Mouse (Mus musculus) thymus, postnatal 0 days (tissue): ENCODE results near the gene Oxct1. TPM values are rescaled to one million over a fixed set of nuclear protein-coding genes. Genes with fewer than 3 reads are reported as not detected.

Source experiments
- DNase-seq: peaks from one replicate; pipeline ENCODE4 v3.0.0-alpha.2; 2015; ENCODE audit warnings: low spot score
- polyA plus RNA-seq: library from polyadenylated mRNA; unstranded; fragments of >200 nt; fragmentation: Nextera tagmentation; extraction: Ambion mirVana; gene quantifications from 2 replicates; pipeline ENCODE4 v1.2.1, GENCODE M21; 2015

Oxct1 gene
- 75.1 and 75.4 TPM in 2 replicates for polyA plus RNA-seq

DNA sequence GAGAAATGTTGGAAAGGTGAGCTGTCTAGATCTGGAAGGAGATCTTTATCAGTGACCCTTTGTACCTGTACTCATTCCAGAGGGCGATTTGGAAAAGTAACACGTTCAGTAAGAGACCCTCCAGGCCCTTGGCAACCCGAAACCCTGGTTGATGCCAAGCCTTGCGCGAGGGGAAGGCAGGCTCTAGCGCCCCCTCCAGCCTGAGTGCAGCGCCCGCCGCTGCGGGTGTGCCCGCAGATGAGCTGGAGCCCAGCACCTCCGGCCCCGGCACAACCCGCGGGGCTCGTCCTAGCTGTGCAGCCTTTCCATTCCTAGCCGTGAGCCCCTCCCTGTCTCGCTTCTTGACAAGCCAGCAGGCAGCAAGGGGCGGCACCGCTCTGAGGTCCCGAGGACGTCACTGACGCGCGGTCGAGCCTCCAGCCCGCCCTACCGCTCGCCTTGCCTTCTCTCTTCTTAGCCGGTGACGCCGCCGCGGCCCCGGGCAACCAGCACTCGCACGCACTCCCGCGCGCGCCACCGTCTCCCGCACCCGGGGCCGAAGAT is at the start of gene Oxct1:
TSS of gene Oxct1 (plus strand) at position 153 of the 543 bp plus-strand sequence.
- peak; percentile 82 for DNase-seq

DNA sequence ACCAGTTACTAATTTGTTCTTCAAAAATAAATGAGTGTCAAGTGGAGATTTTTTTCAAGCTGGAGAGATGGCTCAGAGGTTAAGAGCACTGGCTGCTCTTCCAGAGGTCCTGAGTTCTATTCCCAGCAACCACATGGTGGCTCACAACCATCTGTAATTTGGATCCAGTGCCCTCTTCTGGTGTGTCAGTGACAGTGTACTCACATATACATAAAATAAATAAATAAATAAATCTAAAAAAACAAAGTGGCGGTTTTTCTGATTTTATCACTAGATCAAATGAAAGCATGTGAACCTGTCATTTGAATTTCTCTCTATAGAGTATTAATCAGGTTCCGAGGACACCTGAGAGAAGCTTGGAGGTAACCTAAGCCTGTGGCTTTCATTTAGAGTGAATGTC is 47.9 kb upstream of the Oxct1 start:
- DNase-seq, result no peak

DNA sequence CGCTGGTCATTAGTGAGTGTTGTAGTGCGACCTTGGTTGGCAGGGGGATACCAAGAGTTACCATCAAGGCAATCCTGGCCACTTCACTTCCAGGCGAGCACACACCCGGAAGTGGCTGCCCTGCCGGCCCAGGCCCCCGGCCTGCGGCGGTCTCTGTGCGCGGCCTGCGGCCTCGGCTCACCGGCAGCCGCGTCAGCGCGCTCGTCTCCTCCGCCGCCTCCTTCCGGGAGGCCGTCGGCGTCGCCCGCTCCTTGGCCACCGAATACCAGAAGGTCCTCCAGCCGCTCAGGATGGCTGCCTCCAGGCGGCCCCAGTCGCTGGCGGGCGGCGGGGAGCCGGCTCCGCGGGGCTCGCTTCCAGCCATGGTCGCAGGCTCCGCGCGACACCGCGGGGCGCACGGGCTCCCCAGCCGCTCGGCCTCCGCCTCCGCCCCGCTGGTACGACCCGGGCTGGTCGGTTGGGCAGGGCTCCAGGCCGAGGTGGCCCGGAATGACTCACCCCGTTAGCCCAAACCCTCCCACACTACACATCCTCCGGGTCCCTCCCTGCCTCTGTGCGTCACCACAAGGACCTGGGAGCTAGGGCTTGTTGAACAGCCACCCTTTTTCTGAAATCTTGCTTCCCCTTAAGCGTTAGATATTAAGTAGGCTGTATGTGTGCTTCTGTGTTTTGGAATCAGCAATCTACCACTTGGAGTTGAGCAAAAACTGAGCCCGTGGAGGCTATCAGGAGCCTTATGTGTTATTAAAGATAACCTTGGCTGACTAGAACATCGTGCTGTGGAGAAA is 46.9 kb upstream of the Oxct1 start, which contains the start of gene Fbxo4:
TSS of gene Fbxo4 (minus strand) at position 513 of the 788 bp plus-strand sequence.
- DNase-seq, result peak; percentile 47

DNA sequence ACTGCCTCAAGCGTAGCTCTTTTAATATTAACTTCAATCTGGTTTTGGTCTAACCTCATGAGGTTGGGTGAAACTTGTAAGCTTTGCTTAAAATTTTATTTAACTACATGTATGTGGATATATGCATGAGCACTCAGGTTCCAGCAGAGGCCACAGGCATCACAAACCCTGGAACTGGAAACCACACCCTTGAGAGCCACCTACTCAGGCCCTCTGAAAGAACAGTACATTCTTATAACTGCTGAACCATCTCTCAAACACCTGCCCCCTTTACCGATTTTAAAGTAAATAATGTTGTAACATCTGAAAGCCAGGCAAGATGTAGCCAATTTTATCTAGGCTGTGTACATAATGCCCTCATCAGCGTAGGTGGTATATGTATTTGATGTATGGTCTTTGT is 46.3 kb upstream of the Oxct1 start:
- peak; percentile 5 for DNase-seq

DNA sequence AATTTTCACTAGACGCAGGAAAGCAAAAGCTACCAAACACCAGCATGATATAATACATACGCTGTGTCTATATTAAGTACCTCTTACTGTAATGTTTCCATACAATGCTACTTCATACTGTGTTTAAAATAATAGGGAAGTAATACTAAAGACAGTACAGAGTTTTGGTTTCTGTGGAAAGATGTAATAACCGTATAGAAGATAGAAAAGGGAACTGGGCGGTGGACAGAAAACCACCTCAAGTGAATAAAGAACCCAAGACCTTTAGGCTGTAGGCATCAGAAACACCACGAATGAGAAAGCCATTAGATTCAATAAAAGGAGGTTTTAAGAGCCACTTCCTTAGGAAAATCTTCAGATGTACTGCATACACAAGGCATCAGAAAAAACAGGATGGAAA is 43.5 kb upstream of the Oxct1 start:
- DNase-seq, result no peak

DNA sequence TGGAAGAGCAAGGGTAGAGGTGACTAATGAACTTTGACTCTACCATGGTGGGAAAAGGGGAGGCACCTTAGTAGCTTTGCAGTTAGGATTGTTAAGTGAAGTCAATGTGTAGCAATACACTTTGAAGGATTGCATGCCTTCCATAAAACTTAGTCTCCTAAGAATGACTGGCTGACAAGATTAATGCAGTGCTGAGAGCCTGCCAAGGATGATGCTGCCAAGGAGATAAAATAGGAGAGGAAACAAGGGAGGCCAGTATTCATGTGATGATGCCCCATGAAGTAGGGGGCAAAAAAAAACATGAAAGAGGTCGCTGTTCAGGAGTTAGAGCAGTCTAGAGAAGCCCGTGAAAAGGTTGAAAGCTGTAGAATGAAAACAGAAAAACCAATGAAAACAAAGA is 41.3 kb upstream of the Oxct1 start:
- DNase-seq, result no peak

DNA sequence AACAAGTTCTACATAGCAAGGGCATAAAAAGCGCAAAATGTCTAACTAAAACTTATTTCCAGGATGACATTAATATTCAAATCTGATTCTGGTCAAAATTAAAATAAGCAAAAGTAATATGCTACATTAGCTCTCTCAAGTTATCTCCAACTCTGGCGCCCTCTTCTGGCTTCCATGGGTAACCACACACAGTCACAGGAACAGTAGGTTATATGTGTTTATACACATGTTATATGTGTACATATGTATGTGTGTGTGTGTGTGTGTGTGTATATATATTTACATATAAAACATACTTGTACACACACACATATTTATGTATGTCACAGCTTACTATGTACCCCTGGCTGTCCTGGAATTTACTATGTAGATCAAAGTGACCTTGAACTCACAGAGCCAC is 38.2 kb upstream of the Oxct1 start:
- peak; percentile 28 for DNase-seq

DNA sequence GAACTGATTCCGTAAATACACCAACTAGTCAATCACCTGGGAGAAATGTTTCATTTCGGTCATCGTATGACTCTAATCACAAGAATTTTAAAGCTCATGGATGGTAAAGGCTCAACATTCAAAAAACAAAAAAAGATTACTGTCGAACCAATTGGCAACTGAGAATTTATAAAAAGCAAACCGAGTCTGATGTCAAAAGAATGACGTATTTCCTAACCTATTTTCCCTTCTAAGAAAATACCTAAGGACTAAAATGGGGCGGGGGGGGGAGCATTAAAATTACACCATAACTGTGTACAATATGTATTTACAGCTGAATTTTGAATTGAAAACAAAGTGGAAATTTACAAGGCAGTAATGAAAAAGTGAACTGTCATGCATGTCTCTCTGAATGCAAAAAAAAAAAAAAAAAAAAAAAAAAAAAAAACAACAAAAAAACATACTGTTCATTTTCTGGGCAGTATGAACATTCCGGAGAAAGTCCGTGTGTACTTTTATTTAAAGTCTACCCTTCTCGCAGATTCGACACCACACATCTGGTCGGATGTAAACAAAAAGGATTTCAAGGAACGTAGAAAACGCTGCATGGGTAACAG is 31.2 kb upstream of the Oxct1 start:
- DNase-seq, result no peak

DNA sequence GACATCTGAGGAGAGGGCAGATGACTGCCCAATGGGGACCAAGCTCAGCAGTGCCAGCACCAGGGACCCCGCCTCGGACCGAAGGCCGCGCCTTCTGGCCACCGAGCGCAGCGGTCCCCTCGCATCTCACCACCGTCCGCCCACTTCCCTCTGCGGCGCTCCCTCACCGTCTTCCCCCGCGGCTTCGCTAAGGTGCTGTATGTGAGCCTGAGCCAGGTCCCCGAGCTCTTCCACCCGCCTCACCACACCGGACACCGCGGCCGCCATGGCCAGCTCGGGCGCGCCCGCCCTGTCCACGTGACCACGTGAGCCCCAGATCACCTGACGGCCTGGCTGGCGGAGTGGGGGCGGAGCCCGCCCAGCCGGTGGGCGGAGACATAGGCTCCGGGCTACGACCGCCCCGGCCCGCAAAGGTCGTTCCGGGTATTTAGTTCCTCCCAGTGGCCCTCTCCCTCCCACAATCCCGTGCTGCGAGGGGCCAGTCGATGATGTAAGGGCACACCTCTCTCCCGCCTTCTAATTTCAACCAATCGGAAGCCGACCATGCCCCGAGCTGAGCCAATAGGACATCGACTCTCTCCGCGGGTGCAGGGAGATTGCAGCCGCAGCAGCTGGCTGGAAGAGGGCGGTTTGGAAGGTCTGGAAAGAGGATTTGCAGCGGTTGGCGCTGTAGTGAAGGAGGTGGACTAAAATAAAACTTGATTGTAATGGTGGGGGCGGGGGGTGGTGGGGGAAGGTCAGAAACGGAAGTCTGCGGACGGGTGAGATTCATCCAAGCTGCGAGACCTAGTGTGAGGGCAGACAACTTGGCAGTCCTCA is 30.5 kb upstream of the Oxct1 start, which contains the start of gene AW549877:
TSS of gene AW549877 (minus strand) at position 297 of the 819 bp plus-strand sequence.
- DNase-seq, result peak; percentile 98

DNA sequence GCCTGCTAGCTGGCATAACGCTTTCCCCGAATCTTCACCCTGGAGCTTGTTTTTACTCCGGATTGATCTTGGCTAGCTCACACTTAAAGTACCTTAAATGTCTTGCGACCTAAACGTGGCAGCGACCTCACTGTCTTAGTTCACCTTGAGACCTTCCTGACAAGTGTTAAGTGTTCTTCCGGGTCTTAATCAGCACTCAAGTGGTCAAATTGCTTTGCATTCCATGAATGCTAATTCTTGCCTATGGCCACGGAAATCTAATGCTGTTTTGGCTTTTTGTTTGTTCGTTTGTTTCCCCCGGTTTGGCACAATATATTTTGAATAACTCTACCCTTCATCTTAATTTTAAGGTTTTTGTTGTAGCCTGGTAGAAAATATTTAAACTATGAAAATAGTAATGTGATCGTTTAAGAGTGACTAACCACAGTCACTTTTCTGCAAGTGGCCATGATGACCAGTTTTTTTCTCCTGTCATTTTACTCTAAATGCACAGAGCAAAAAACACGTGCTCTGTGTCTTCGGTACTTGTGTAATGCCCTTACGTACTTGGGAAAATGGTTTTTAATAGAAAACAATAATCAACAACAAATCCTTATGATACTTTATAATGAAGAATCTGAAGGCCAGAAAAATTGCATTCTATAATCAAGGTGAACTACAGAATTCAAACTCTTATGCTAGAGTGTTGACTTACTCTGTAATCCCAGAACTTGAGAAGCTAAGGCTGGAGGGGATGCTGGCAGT is 29.7 kb upstream of the Oxct1 start:
- no peak for DNase-seq

DNA sequence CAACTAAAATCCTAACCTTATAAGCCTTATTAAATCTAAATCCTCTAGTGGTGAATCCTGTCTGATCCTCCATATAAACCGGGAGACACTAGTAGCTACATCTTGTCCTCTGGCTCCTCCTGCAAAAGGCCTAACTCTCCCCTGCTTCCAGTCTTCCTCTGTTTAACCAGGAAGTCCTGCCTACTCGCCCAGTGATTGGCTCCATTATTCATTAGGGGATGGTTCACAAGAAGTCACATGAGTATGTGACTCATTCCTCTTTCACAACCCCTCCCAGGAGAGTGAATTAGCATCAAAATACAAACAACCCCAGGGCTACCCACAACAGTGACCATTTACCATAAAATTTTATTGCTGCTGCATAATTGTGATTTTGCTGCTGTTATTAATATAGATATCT is 27.0 kb upstream of the Oxct1 start:
- no peak for DNase-seq

DNA sequence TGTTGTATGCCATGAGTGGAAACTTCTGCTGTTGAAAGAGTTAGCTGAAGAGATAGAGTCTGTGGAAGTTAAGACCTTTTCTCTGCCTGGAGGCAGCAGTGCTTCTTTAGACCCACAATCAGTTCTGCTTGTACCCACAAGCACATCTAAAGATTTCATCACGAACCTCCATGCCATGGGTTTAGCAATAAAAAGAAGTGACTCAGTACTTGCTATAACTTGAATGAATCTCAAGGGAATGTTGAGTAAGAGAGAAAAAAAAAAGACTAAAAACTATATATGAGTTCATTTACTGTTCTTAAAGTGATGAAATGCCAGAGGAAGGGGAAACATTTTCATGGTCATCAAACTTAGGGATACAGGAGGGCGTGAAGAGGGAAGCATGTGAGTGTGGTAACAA is 25.6 kb upstream of the Oxct1 start:
- DNase-seq, result no peak

DNA sequence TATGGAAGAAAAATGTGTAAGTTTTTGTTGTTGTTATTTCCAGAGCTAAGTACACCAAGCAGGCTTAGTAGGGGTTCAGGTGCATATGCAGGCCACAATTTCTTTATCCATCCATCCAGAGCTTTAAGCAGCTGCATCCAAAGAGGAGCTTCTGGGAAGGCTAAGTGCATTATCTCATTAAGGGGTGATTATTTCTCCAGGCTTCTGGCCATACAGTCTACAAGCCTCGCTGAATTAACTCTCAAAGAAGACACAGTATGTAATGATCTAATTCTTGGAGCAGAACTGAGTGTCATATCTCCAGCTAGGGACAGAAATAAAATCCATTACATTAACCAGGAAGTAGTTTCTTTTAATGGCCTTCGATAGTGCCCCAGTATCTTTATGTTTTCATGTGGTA is 12.3 kb upstream of the Oxct1 start:
- DNase-seq, result no peak

DNA sequence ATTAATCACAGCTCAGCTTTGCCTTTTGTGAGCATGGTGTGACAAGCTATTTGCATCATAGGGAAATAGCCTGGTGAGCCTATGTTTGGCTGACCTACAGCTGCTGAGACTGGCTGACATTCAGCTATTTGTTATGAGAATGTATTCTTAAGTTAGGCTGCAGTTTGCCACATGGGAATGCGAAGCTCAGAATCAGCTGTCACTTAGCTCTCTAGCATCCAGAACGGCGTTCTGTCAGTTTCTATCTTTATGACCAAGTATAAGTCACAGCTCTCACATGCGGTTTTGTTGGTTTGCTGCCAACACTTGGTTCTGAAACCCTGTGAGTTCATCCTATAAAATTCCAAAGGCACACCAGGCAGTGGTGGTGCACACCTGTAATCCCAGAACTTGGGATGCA is 5.5 kb upstream of the Oxct1 start:
- no peak for DNase-seq

DNA sequence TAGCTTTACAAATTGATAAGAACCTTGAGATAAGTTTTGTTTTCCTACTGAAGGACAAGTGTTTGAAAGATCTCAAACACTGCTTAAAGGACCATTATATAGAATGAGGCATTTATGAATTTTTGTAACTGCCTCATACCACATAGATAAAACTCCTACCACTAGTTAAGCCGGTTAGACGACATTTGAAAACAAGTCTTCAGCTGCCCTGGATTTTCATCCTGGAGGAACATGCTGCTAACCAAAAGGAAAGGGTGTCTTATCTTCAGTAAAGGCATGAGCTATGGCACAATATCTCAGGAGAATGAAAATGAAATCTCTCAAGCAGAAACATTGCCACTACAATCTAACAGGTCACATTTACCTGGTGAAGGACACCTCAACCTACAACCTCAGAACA is 2.4 kb upstream of the Oxct1 start:
- DNase-seq, result no peak

DNA sequence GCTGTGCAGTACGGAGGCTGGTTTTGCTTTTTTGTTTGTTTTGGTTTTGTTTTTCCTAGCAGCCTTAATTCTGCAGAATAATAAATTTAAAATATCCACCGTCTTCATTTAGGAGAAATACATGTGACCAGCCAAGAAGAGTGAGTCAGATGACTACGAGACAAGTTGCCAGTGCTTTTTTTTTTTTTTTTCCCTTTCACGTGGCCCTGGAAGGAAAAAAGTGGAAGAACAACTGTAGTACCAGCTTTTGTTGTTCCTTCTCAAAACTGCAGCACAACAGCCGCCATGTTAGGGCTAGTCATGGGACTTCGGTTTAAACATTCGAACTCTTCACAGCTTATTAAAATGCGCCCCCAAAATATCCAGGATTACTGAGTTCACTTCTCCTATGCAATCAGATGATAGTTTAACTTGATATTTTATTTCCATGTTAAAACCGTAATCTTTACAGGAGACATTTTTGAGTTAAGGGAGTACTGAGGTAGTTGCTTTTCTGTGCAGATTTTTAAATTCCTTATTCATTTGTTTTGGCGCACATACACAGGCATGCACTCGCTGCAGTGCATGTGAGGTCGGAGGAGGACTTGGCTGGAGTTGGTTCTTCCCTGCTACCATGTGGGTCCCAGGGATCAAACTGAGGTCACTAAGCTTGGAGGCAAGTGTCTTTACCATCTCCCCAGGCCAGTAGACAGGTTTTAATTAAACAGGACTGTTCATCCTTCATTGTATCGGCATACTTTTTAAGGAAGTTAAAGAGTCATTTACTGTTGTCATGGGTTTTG is 1.3 kb upstream of the Oxct1 start:
- no peak for DNase-seq

DNA sequence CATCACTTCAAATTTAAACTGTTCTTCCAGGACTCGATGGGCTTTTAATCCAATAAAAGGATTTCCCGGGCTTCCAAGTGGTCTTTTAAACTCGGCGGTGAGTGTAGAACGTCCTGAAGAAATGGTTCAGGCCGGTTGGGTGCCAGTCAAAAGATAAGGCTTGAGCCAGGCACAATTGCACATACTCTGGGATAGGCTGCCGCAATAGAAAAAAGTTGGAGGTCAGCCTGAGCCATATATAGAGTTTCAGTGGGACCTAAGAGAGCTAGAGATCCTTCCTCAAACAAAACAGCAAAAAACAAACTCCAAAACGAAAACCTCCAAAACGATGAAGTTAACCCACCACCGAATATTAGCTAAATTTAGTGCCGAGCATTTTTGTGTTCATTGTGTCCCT is 677 bp upstream of the Oxct1 start:
- DNase-seq, result no peak

DNA sequence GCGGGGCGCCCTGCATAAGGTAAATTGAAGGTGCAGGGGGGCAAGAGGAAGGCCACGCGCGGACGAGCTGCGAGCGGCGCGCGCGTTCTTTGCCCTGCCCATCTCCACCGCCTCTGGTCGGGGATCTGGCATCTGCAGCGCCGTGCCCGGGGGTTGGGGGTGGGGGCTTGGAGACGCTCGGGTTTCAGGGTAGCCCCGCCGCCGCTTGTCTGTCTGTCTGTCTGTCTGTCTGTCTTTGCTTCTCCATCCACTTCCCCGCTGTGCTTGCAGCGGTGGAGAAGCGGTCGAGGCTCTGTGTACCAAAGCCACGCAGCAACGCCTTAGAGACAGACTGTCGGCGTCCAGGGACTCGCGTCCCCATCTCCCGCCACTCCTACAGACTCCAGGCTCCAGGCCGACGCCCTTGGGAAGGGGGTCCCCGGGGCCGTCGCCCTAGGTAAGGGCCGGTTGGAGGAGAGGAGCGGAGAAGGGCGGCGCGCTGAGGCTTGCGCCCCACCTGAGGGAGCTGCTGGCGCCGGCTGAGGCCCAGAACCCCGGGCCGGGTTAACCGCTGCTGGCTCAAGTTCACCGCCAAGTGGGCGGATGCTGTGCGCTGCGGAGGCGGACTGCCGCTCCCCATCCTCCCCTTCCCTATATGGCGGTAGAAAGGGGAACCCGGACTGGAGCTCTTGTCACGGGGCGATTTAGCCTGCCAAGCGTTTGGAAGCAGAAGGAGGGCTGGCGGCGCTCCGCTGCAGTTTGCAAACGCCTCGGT is 825 bp downstream of the Oxct1 start:
- DNase-seq, result peak; percentile 50

DNA sequence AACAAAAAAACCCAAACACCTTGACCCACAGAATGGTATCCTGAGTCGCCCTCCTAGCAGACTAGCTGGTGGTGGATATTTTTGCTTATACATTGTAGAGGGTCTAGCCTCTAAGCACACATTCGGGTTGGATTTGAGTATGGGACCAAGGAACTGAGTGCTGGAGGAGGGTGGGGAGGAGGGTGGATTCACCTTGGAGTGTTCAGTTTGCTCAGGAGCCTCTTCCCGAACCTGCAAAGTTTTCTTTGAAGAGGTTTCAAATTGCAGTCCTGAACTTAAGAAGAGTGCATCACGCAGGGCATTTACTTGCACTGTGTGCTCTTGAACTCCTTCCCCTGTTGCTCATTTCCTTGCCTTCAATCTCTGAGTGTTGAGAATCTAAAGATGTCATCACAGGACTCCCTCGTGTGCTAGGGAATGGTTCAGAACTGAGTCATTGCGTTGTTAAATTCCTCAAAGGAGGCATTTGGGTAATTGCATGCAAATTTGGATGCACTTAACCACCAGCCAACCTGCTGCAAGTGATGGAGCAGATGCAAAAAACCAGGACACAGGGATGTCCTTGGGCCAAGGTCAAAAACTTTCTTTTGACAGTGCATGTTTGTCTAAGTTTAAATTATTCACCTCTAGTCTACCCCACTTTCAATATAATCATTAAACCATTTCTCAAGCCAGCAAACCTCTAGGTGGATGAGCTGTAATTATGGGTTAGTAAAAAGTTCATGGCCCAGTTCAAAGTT is 1.7 kb downstream of the Oxct1 start:
- DNase-seq, result no peak
